Mouse (Mus musculus) limb, embryonic 13.5 days (tissue): Measurements from ENCODE around the gene C2cd2l. TPM values are rescaled to one million over a fixed set of nuclear protein-coding genes. Genes with fewer than 3 reads are reported as not detected.
A peak's percentile ranks its signal among the peaks of the same experiment; 100 is the strongest.
"Not testable (repeated sequence)": the region's sequence is repeated elsewhere in the genome, so short reads cannot be mapped to it uniquely, and the experiment has no call there.

ENCODE experiments used
- ATAC-seq: fragments of 200-750 bp; cut with Nextera tagmentation; 2 replicates; pipeline ENCODE4 v1.8.0; 2017; ENCODE audit warnings: low read depth, moderate number of reproducible peaks, moderate TSS enrichment; ENCODE audit not compliant: low FRiP score
- H3K27ac ChIP-seq: fragments of 300-500 bp; sonication (generic); 2 replicates; pipeline ENCODE4 v1.5.1; 2015; ENCODE audit warnings: inconsistent platforms, mild to moderate bottlenecking, moderate library complexity
- H3K27me3 ChIP-seq: fragments of 300-500 bp; sonication (generic); 2 replicates; pipeline ENCODE4 v1.6.1; 2015; ENCODE audit warnings: mild to moderate bottlenecking, inconsistent platforms
- H3K36me3 ChIP-seq: fragments of 300-500 bp; sonication (generic); 2 replicates; pipeline ENCODE4 v1.6.1; 2015; ENCODE audit warnings: inconsistent platforms, mild to moderate bottlenecking, moderate library complexity
- H3K4me1 ChIP-seq: fragments of 300-500 bp; sonication (generic); 2 replicates; pipeline ENCODE4 v1.6.1; 2015; ENCODE audit warnings: inconsistent platforms
- H3K4me2 ChIP-seq: fragments of 300-500 bp; sonication (generic); replicated peaks from 2 replicates; pipeline ENCODE4 v1.6.1; 2015; ENCODE audit warnings: inconsistent platforms, mild to moderate bottlenecking, moderate library complexity
- H3K4me3 ChIP-seq: fragments of 300-500 bp; sonication (generic); 2 replicates; pipeline ENCODE4 v1.5.1; 2015; ENCODE audit warnings: moderate library complexity, mild to moderate bottlenecking, inconsistent platforms
- H3K9ac ChIP-seq: fragments of 300-500 bp; sonication (generic); 2 replicates; pipeline ENCODE4 v1.6.1; 2015; ENCODE audit warnings: mild to moderate bottlenecking, inconsistent platforms
- H3K9me3 ChIP-seq: fragments of 300-500 bp; sonication (generic); 2 replicates; pipeline ENCODE4 v1.6.1; 2016; ENCODE audit warnings: inconsistent platforms
- WGBS: fragments of 180-500 bp; shearing (Covaris S2); methylation state at CpG from one replicate; pipeline ENCODE4 v1.1.7; 2015; 5-methylcytosine and 5-hydroxymethylcytosine counted together
- polyA plus RNA-seq: library from polyadenylated mRNA; unstranded; fragments of >200 nt; fragmentation: Nextera tagmentation; extraction: Ambion mirVana; gene quantifications from 2 replicates; pipeline ENCODE4 v1.2.1, GENCODE M21; 2015

C2cd2l gene
- polyA plus RNA-seq, 1 experiment from 2014 or later = 6.8 TPM

GRCm38 (mm10) chr9:44309756-44310155, 10.3 kb downstream of the C2cd2l start:
- H3K9ac ChIP-seq = no peak overlapping the region
- no peak overlapping the region for H3K27ac ChIP-seq
- H3K36me3 ChIP-seq = peaks cover 33% of the 10 kb centered on the region
- H3K9me3 ChIP-seq = no peaks in the 10 kb centered on the region
- peaks cover 9% of the 10 kb centered on the region for H3K4me1 ChIP-seq
- H3K27me3 ChIP-seq = no peaks in the 10 kb centered on the region
- WGBS = 64% methylated on average over 3 of the region's 3 CpGs
- H3K4me2 ChIP-seq = no peak overlapping the region
- no peak for ATAC-seq
- no peak overlapping the region for H3K4me3 ChIP-seq

- Histone ChIP-seq H3K36me3 (peaks cover 18% of the 10 kb centered on the region), H3K9me3 (no peaks in the 10 kb centered on the region), H3K4me1 (peaks cover 23% of the 10 kb centered on the region), H3K27ac (no peak overlapping the region), H3K27me3 (no peaks in the 10 kb centered on the region), H3K4me3 (no peak overlapping the region), H3K4me2 (no peak overlapping the region), H3K9ac (no peak overlapping the region)
- 67% methylated on average over 2 of the region's 2 CpGs for WGBS
- no peak for ATAC-seq
These were observed 12.8 kb downstream of the C2cd2l start for GRCm38 (mm10) chr9:44307248-44307647.

- Histone ChIP-seq H3K27me3 (no peaks in the 10 kb centered on the region), H3K36me3 (peaks cover 25% of the 10 kb centered on the region)
- 89% methylated on average over 6 of the region's 6 CpGs for WGBS
These were observed 13.6 kb downstream of the C2cd2l start for GRCm38 (mm10) chr9:44306532-44306931.

GRCm38 (mm10) chr9:44305466-44306079, 14.5 kb downstream of the C2cd2l start, which contains the start of gene Hinfp:
Hinfp (minus strand) TSS chr9:44305671.
- H3K4me1 ChIP-seq = peaks cover 16% of the 10 kb centered on the region
- peak; percentile 99 for ATAC-seq
- H3K27me3 ChIP-seq = no peaks in the 10 kb centered on the region
- H3K9ac ChIP-seq = peak within 1 kb of the TSS; percentile 96
- peaks cover 28% of the 10 kb centered on the region for H3K36me3 ChIP-seq
- peak within 1 kb of the TSS; percentile 96 for H3K4me3 ChIP-seq
- H3K27ac ChIP-seq = peak within 1 kb of the TSS; percentile 75
- H3K9me3 ChIP-seq = no peaks in the 10 kb centered on the region
- under 1% methylated on average over 54 of the region's 54 CpGs for WGBS
- peak within 1 kb of the TSS; percentile 82 for H3K4me2 ChIP-seq

More at GRCm38 (mm10) chr9:44306532-44306931, 13.6 kb downstream of the C2cd2l start:
- Histone ChIP-seq H3K4me1 (peaks cover 21% of the 10 kb centered on the region), H3K27ac (no peak overlapping the region), H3K9ac (no peak overlapping the region), H3K4me3 (no peak overlapping the region), H3K9me3 (no peaks in the 10 kb centered on the region), H3K4me2 (no peak overlapping the region)
- no peak for ATAC-seq

GRCm38 (mm10) chr9:44300001-44300400, 20.1 kb downstream of the C2cd2l start:
- not testable (repeated sequence) for H3K9me3 ChIP-seq, ATAC-seq, H3K9ac ChIP-seq, H3K27me3 ChIP-seq, H3K4me2 ChIP-seq, H3K4me3 ChIP-seq, H3K27ac ChIP-seq
- peaks cover 78% of the 10 kb centered on the region for H3K36me3 ChIP-seq
- WGBS = 89% methylated on average over 3 of the region's 3 CpGs
- H3K4me1 ChIP-seq = peaks cover 16% of the 10 kb centered on the region

- no peak overlapping the region for H3K27ac ChIP-seq
- WGBS = 68% methylated on average over 3 of the region's 3 CpGs
- no peak overlapping the region for H3K9ac ChIP-seq
- H3K4me3 ChIP-seq = no peak overlapping the region
- H3K9me3 ChIP-seq = no peaks in the 10 kb centered on the region
- H3K36me3 ChIP-seq = peaks cover 71% of the 10 kb centered on the region
- peaks cover 10% of the 10 kb centered on the region for H3K4me1 ChIP-seq
- peaks cover 28% of the 10 kb centered on the region for H3K27me3 ChIP-seq
- no peak overlapping the region for H3K4me2 ChIP-seq
- ATAC-seq = no peak
These were observed 27.6 kb downstream of the C2cd2l start for GRCm38 (mm10) chr9:44292490-44292889.

GRCm38 (mm10) chr9:44288959-44289291, 31.2 kb downstream of the C2cd2l start:
- 9% methylated on average over 11 of the region's 11 CpGs for WGBS
- Histone ChIP-seq H3K9ac (0 out of 2 replicates have a peak overlapping the region, but pooled peaks have one; percentile 89), H3K4me2 (peak overlapping the region; percentile 93), H3K27ac (no peak overlapping the region), H3K4me3 (peak overlapping the region; percentile 85), H3K4me1 (peaks cover 21% of the 10 kb centered on the region), H3K9me3 (no peaks in the 10 kb centered on the region), H3K27me3 (peaks cover 43% of the 10 kb centered on the region), H3K36me3 (peaks cover 38% of the 10 kb centered on the region)
- no peak for ATAC-seq

GRCm38 (mm10) chr9:44288076-44288958, 31.8 kb downstream of the C2cd2l start, which contains the start of gene Abcg4:
Abcg4 (minus strand) TSS chr9:44288615.
- Histone ChIP-seq H3K9me3 (no peaks in the 10 kb centered on the region), H3K9ac (peak within 1 kb of the TSS; percentile 89), H3K4me2 (peak within 1 kb of the TSS; percentile 93), H3K27ac (no peak within 1 kb of the TSS), H3K4me3 (peak within 1 kb of the TSS; percentile 85), H3K36me3 (peaks cover 32% of the 10 kb centered on the region), H3K4me1 (peaks cover 21% of the 10 kb centered on the region), H3K27me3 (peaks cover 43% of the 10 kb centered on the region)
- peak; percentile 26 for ATAC-seq
- 2% methylated on average over 38 of the region's 38 CpGs for WGBS

- ATAC-seq = peak; percentile 51
- H3K4me3 ChIP-seq = peak overlapping the region; percentile 85
- WGBS = under 1% methylated on average over 47 of the region's 47 CpGs
- H3K9ac ChIP-seq = peak overlapping the region; percentile 89
- H3K27ac ChIP-seq = no peak overlapping the region
- peaks cover 43% of the 10 kb centered on the region for H3K27me3 ChIP-seq
- peaks cover 21% of the 10 kb centered on the region for H3K4me1 ChIP-seq
- peaks cover 24% of the 10 kb centered on the region for H3K36me3 ChIP-seq
- peak overlapping the region; percentile 93 for H3K4me2 ChIP-seq
- H3K9me3 ChIP-seq = no peaks in the 10 kb centered on the region
These were observed 32.5 kb downstream of the C2cd2l start for GRCm38 (mm10) chr9:44287401-44288075.

- Histone ChIP-seq H3K36me3 (peaks cover 19% of the 10 kb centered on the region), H3K9me3 (no peaks in the 10 kb centered on the region), H3K9ac (peak overlapping the region; percentile 89), H3K4me1 (peaks cover 21% of the 10 kb centered on the region), H3K4me2 (peak overlapping the region; percentile 93), H3K27me3 (peaks cover 43% of the 10 kb centered on the region), H3K27ac (no peak overlapping the region), H3K4me3 (peak overlapping the region; percentile 85)
- no peak; the same call in 1 of the 2 replicates for ATAC-seq
- WGBS = 10% methylated on average over 11 of the region's 11 CpGs
These were observed 33.1 kb downstream of the C2cd2l start for GRCm38 (mm10) chr9:44287003-44287400.

GRCm38 (mm10) chr9:44286256-44286850, 33.7 kb downstream of the C2cd2l start:
- H3K4me1 ChIP-seq = peaks cover 21% of the 10 kb centered on the region
- peak overlapping the region; percentile 93 for H3K4me2 ChIP-seq
- H3K27me3 ChIP-seq = peaks cover 43% of the 10 kb centered on the region
- H3K9ac ChIP-seq = peak overlapping the region; percentile 43; the same call in 1 of the 2 replicates
- peaks cover 18% of the 10 kb centered on the region for H3K36me3 ChIP-seq
- no peak overlapping the region for H3K27ac ChIP-seq
- peak overlapping the region; percentile 85 for H3K4me3 ChIP-seq
- no peaks in the 10 kb centered on the region for H3K9me3 ChIP-seq
- no peak for ATAC-seq
- WGBS = 17% methylated on average over 6 of the region's 6 CpGs
